Mouse (Mus musculus) C2C12 (cell line): Measurements from ENCODE around the gene Vamp3.

Experiments
- CEBPB ChIP-seq: IDR thresholded peaks from one replicate; pipeline ENCODE4 v1.6.1; 2011; ENCODE audit warnings: low read depth, mild to moderate bottlenecking, control low read depth, moderate library complexity
- CTCF ChIP-seq: IDR thresholded peaks from one replicate; pipeline ENCODE4 v1.5.1; 2011; ENCODE audit not compliant: control insufficient read depth, insufficient read depth, insufficient read length
- FOSL1 ChIP-seq: IDR thresholded peaks from one replicate; pipeline ENCODE4 v1.8.0; 2011; ENCODE audit warnings: mild to moderate bottlenecking, low read length; ENCODE audit not compliant: poor library complexity, insufficient read depth, severe bottlenecking
- MAX ChIP-seq: IDR thresholded peaks from one replicate; pipeline ENCODE4 v1.6.1; 2011; ENCODE audit warnings: mild to moderate bottlenecking, control low read depth
- MYOD1 ChIP-seq: IDR thresholded peaks from one replicate; pipeline ENCODE4 v1.6.1; 2011; ENCODE audit warnings: low read depth; ENCODE audit not compliant: control insufficient read depth, insufficient read length
- MYOG ChIP-seq: IDR thresholded peaks from one replicate; pipeline ENCODE4 v1.6.1; 2011; ENCODE audit not compliant: control insufficient read depth, insufficient read length; ENCODE audit errors: extremely low read depth
- USF1 ChIP-seq: IDR thresholded peaks from one replicate; pipeline ENCODE4 v1.6.1; 2011; ENCODE audit warnings: low read depth, mild to moderate bottlenecking, control low read depth, moderate library complexity

- TF ChIP-seq CTCF: no peak
- no peak for TF ChIP-seq FOSL1
- TF ChIP-seq MAX: no peak
- no peak for TF ChIP-seq MYOD1
- no peak for TF ChIP-seq USF1
- TF ChIP-seq CEBPB: no peak
- no peak for TF ChIP-seq MYOG
Observed at GRCm38 (mm10) chr4:151059566-151059965, 1.8 kb upstream of the Vamp3 start.
